Mouse (Mus musculus) urinary bladder, postnatal 14 days (tissue): ENCODE measurements at regions not wholly inside any gene's neighbourhood (a gene's known extent, or its start where the extent isn't known, plus 50 kb on each side); places are given as distances from the start of the nearest gene placed in this dataset.
"Not testable (repeated sequence)": the region's sequence is repeated elsewhere in the genome, so short reads cannot be mapped to it uniquely, and the experiment has no call there.

Experiments used
- DNase-seq: peaks from one replicate; pipeline ENCODE4 v3.0.0; 2021; ENCODE audit warnings: low spot score

DNA sequence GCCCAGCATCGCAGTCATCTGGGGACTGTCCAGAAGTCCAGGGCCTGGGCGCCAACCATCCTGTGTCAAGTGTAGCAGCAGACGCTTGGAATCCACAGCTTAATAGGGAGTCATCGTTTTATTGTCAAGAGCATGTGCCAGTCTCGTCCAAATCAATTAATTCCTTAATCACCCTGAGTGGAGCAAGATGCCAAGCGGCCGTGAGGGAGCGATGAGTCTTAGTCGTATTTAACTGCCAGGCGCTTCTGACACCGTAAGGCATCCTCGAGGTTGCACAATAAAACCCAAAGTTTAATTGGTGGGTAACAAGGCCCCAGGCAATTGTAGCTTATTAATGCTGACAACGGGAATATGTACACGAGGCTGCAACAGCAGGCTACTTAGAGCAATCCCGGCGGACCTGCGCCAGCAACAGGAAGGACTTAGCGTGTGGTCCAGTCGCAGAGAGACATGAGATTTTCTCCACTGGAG, 277.6 kb upstream of the Kdm8 start:
- DNase-seq, result peak; percentile 18

DNA sequence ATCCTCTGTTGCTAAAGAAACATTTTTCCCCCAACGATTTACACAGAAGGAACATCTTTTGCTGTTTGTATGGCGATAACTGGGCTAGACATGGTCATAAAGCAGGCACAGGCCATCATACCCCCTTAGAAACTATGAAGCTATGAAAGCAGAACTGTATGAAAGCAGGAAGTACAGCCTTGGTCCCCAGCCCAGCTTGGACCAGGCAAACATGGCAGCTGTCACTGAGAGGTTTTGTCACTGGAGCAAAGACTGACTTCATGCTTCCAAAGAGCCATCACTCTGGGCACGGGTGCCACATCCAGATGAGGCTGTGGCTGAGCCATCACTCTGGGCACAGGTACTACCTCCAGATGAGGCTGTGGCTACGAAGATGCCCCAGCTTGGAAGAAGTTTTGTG, 276.8 kb upstream of the Kdm8 start:
- DNase-seq, result no peak

DNA sequence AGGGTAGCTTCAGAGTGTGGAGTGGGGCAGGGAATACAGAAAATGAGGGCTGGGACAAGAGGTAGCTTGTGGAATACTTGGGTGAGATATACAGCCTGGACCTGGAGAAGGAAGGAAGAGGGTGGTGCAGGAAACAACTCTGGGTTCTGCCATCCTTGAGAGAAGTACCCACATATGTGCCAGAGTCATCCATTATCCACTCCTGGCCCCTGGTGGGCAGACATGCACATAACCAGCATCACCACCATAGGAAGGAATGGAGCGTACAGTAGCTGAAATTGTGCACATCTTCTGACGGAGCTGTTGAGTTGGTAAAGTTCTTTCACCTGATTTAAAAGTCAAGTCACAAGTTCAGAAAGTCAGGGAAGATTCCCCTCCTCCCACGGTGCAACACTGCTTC, 262.9 kb upstream of the Kdm8 start:
- DNase-seq, result no peak

DNA sequence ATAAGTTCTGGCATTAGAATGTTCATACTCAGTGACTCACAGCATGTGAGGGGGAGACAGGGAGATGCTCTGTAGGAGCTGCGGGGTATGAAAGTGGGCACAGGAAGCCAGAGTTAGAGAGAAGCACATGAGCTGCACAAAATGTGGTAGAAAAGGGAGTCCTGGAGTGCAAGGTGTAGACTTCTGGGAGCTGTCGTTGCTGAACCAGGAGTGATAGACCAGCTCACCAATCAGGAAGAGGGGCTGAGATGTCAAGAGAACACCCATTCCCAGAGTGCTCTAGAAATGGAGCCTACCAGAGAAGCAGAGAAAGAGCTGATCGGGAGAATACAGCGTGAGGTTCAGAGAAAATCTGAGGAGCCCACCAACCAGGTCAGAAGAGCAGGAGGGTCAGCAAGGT, 262.2 kb upstream of the Kdm8 start:
- no peak for DNase-seq

DNA sequence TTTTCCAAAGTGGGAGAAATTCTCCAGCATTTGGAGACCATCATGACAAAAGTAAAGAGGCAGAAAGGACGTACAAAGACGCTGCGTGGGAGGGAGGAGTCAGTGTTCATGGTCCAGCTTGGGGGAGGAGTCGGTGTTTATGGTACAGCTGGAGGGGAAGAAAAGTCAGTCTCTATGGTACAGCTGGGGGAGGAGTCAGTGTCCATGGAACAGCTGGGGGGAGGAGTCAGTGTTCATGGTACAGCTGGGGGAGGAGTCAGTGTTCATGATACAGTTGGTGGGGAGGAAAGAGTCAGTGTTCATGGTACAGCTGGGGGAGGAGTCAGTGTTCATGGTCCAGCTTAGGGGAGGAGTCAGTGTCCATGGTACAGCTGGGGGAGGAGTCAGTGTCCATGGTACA, 261.5 kb upstream of the Kdm8 start:
- DNase-seq, result not testable (repeated sequence)

DNA sequence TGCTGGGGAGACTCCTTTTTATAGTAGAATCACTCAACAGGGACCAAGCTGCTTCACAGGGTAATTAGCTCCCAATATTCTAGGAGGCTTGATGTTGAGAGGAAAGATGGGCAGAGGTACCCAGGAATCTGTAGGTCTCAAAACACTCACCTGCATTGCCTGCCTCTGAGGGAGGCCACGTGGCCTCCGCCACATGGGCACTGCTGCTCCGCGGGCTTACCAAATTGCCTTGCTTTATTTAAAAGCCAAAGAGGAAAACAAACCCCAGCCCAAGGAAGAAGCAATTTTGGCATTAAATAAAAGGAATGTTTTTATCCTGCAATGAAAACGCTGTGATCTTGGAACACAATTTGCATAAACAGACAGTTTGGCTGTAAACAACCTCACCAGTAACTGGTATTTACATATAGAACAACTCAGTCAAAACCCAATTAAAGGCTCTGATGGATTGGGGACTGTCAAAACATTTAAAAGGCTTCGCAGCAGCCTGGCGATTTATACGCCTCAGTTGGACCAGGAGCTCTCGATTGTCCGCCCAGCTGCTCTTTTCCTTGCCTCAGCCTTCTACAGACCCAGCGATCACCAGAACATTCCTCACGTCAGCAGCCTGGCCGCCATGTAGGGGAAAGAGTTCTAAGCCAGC, 259.3 kb upstream of the Kdm8 start:
- no peak for DNase-seq

DNA sequence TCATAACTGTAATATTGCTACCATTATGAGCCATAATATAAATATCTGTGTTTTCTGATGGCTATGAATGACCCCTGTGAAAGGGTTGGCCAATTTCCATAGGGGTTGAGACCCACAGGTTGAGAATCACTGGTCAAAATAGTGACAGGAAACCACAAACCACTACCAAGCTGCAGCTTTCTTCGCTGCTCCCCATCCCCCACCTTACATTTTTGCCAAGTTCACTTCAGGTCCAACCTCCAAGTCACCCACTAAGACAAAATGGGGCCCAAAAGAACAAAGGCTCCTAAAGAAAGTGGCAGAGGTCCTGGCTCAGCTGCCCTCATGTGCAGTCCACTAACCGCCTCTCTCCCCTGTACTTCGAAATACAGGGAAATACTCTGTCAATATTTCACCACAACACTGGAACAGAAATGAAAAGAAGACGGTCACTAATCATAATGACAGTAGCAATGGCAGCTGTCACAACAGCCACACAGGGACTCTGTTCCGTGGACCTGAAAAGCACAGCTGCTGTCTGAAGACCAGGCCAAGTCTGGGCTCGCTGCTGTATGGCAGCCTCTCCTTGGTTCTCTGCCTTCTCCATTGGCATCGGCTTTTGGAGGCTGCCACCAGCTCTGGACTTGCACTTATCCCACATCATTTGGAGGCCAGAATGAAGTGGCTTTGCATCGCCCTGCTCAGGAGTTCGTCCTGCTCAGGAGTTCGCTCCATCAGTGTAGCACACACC, 257.3 kb upstream of the Kdm8 start:
- no peak for DNase-seq

DNA sequence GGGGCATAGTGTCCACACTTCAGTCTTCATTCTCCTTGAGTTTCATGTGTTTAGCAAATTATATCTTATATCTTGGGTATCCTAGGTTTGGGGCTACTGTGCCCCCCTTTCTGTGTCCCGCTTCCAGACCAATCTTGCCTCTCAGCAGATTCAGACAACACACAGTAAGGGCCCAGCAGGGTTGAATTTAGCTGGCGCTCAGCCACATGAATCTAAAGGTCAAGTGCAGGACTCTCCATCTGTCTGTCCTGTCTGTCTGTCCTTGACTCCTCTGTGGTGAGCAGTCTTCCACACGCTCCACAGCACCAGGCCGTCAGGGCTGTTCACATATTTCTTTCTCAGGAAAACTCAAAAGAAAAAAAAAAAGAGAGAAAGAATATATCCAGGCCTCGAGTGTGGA, 255.5 kb upstream of the Kdm8 start:
- DNase-seq, result no peak

DNA sequence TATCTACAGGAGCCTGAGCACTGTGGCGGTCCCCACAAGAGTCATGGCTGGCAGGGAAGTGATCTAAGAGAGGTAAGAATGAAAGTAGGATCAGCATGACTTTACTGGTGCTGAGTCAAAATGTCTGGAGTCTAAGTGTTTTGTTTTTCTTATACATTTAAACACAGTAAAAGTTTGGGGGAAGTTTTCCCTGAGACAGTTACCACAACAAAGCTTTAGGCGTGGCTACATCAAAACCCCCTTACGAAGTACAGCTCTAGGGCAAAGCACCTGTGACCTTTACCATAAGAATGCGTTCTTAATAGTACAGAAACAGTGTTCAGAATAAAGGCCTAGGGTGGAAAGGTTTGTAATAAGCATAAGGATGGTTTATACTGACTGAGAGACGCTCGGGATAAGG, 254.4 kb upstream of the Kdm8 start:
- no peak for DNase-seq

DNA sequence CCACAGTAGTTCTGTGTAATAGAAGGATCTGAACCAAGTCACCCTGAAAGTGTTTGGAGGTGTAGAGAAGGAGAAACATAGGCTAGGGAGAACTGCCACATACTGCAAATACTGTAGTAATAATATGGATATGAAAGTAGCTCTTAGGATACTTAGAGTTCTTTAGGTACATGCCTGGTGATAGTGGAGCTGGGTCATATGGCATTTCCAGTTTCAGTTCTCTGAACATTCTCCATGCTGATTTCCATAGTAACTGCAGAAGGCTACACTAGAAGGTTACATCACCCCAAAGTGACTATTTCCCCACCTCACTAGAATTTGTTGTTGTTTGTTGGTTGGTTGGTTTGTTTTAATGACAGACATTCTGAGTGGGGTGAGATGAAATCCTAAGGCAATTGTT, 253.2 kb upstream of the Kdm8 start:
- DNase-seq, result no peak

DNA sequence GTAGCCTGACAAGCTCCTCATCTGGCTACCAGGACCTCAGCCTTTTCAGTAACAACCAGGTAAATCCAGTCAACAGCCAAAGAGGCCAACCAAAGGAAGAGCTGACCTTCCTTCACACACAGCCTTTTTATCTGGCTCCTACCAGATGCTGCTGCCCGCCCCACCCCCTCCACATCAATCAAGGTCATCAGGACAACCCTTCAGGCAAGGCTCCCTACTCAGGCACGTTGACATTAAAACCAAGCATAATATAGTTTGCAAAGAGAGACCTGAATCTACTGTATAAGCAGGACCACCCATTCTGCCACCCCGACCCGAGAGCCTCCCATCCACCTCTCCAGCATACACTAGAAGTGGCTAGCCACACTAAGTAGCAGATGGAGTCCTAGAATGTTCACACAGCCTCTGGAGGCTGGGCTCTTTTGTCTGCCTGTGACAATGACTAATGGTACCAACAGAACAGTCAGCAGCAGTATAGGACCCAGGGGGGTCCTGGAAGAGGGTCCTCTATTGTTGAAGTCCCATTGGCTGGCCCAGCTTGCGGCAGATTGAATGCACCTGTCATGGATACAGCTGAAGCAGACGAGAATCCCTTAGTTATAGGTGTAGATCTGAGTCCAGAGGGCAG, 233.0 kb upstream of the Kdm8 start:
- no peak for DNase-seq

DNA sequence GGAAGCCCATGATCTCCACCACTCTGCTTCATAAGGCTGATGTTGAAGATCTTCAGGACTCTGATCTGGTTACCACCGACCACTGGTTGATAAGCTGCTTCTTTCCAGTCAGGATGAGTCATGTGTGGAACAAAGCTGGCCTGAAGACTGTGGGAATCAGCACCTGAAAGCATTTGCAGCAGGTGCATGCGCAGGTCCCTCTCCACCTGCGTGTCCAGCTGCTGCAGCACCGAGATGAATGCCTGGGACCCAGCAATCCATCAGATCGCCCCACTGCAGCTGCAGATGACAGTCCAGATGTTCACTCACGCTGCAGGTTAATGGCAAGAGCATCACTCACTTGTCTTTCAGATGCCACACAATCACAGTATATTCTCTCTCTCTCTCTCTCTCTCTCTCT, 230.4 kb upstream of the Kdm8 start:
- no peak for DNase-seq

DNA sequence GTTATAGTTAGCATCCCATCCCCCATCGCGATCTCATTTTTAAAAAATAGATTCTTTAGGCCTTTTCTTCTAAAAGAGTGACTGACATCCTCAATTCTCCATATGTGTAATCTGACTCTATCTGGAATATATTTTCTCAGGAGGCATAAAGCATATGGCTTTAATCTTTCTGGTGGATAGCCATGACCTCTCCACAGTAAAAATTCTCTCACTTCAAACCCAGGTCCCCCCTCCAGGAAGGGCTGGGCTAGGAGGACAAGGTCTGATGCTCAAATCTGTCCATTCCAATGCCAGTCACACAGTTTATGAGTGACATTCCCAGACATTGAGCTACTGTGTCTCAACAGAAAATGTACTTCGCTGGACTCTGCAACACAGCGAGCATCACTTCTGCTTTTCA, 226.8 kb upstream of the Kdm8 start:
- DNase-seq, result no peak

DNA sequence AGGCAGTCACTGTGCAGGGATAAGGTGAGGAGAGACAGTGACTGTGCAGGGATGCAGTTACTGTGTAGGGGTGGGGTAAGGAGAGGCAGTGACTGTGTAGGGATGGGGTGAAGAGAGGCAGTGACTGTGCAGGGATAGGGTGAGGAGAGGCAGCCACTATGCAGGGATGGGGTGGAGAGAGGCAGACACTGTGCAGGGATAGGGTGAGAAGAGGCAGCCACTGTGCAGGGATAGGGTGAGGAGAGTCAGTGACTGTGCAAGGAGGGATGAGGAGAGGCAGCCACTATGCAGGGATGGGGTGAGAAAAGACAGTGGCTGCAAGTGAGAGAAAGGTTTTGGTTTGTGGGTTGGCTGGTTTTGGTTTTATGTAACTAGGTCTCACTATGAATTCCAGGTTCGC, 221.8 kb upstream of the Kdm8 start:
- no peak for DNase-seq

DNA sequence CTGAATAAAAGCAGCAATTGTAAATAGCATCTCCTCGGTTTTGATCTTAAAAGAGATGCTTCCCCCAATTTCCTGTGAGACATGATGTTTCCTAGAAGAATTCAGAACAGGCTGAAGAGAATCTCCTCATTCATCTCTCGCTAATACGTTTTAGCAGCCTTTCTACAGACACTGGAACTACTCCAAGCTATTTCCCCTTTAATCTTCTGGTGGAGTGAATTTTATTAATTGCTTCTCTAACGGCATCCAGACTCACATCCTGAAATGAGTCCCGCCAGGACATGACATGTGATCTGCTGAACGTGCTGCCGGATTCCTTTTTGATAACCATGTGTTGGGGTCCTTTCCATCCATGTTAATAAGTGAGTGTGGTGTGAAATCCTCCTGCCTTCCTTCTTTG, 209.6 kb upstream of the Kdm8 start:
- DNase-seq, result no peak

DNA sequence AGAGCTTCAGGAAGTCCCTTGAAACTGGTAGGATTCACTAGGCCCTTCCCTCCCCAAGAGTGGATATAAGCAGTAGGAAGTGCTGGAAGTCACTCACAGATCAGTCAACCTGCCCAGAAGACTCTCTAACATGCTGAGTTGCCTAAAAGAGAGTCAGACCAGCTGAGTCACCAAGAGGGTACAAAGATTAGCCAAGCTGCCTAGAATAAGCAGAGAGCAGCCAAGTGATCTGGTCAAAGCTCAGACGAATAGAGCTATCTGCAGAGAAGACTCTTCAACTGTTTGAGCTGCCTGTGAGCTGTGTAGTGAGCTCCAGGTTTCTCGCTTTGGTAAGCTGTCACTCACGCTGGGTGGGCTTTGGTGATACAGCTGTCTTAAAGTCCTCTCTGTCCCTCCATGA, 207.4 kb upstream of the Kdm8 start:
- DNase-seq, result no peak

DNA sequence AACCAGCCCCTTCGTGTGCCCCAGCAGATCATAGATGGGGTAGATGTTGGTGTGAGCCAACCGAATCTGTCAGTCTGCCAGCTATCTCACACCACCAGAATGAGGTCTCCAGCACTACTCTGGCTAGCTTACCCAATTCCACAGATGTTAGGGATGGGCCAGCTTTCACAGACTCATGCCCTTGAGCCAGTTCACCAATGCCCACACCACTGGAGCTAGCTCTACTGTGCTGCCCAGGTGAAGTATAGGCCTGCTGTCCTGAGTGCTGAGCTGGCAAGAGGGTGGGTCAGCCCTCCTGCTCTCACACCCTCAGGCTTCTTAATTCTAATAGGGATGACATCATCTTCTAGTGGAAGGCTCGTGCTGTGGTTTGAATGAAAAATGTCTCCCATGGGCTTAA, 201.5 kb upstream of the Kdm8 start:
- no peak for DNase-seq

DNA sequence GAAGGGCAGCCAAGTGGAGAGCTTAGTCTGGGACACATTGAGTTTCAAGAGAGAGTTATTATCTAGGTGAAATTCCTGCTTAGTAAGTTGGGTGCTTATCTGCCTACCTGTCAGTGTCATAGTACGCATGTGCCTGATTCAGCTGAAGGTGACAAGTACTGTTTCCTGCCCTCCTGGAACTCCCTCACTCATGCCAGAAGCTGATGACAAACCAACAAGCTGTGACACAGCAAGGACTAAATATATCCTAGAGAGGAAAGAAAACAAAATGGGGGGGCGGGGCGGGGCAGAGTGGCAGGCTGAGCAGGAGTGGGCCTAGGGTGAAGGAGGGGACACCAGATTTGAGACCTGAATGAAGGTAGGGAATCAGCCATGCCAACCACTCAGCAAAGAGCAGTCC, 196.1 kb upstream of the Kdm8 start:
- DNase-seq, result no peak

DNA sequence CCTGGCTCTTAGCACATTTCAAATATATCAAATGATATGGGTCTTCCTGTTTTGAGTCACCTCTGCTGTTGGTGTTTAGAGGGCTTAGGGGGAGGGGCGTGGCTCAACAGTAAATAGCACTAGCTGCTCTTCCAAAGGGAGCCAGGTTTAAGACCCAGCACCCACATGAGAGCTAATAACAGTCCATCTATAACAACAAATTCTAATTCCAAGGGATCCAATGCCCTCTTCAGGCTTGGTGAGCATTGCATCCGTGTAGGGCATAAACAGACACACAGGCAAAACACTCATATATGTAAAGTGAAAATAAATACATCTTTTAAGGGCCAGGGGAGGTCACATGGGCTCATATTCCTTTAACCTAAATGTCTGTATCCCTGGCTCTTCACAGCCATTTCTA, 194.1 kb upstream of the Kdm8 start:
- DNase-seq, result no peak

DNA sequence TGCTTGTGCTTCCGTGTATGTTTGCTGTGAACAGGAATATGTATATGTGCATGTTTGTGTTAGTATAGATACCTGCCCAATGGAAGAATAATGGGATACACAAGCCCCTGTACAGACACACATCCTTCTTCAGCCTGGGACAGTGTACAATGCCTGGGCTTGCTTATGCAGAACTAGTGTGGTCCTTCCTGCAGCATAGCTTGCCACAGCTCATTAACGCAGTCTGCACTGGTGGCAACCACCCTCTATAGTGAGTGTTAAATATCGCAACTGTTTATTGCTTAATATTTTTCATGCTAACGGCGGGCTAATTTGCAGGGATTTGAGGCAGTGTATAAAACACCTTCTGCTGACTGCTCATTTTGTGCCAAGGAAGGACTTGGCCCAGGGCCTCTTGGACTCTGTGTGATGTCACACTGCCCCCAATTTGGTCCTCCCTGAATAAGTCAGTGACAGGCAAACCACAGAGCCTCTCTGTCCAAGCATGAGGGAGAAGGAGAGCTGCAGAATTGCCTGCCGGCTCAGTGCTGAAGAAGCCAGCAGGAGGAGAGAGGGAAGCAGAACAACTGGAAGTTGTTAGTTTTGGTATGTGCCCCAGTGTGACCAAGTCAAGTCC, 193.4 kb upstream of the Kdm8 start:
- no peak for DNase-seq

DNA sequence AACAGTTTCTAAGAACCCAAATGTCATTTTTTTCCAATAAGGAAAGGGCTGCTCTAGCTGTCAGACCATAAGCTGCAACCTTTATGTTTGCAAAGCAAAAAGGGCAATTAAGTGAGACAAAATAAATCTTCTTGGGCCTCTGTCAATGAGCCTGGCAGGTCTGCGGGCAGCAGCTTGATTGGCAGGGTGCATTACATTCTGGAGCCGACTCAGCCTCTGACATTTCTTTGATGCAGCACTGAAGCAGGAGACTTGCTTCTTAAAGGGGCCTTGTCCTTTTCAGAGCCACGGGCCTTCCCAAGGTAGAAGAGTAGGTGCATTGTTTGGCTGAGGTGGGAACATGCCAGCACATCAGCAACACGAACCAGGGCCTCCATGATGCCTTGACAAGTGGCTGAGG, 190.2 kb upstream of the Kdm8 start:
- DNase-seq, result no peak

DNA sequence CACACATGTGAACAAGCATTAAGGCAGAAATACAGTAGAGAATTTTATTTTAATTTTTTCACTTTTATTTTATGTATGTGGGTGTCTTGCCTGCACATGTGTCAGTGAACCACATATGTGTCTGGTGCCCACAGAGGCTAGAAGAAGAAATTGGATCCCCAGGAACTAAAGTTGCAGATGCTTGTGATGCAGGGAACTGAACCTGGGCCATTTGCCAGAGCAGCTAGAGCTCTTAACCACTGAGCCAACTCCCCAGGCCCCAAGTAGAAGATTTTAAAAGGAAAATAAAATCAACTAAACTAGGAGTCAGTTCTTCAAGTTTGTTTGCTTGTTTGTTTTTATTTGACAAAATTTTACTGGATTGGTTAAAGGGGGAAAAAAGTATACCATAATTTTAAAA, 185.5 kb upstream of the Kdm8 start:
- DNase-seq, result no peak

DNA sequence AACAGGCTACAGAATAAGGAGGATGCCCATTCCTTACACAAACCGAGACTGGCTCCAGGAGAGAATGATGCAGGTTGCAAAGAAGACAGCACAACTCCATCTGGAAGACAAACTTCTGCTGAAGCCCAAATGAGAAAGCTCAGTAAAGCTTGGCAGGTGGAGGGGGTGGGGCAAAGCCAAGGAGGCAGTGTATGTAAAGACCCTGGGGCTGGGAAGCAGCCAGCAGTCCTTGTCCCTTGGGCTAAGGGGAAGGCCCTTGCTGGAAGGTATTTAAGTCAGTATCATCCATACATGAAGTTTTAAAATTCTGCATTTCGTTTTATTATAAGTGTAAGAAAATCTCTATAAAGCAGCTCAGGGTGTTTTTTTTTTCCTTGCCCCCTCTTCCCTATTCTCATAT, 182.3 kb upstream of the Kdm8 start:
- no peak for DNase-seq
